ENCODE assay signal across 13 mouse cellular contexts in genomic region chr9:68719286-68719685, GRCm38 (mm10).
"Had no signal": no experiment of that assay in that cellular context is flagged by ENCODE, and none has a peak within 500 bp of the region (broad histone marks: within the 10 kb centered on the region; RNA-seq: fewer than 3 reads in every experiment).

No protein-coding gene starts in this region.

- DNase-seq: kidney, postnatal 36 days; left cerebral cortex, postnatal 4 days; lung, adult 18-20 months; midbrain, embryonic 14.5 days; retina, postnatal 1 day; right cerebral cortex, postnatal 4 days; spleen, adult 18-20 months; thymus, adult 18-20 months; thymus, postnatal 14 days had no signal

- H3K4me3 ChIP-seq: limb, embryonic 13.5 days; neural tube, embryonic 13.5 days had no signal

- H3K27ac ChIP-seq: kidney, postnatal 0 days; limb, embryonic 13.5 days; liver, embryonic 14.5 days; neural tube, embryonic 13.5 days had no signal
